Mouse (Mus musculus) c-Kit-positive CD71-positive TER-119-negative erythroid progenitor cells, embryonic 14.5 days (primary cell): ENCODE results near the gene Lpar4.

ENCODE experiments used
- DNase-seq: peaks from one replicate; pipeline ENCODE4 v3.0.0-alpha.2; 2013; ENCODE audit warnings: low read depth

Lpar4 gene

DNA sequence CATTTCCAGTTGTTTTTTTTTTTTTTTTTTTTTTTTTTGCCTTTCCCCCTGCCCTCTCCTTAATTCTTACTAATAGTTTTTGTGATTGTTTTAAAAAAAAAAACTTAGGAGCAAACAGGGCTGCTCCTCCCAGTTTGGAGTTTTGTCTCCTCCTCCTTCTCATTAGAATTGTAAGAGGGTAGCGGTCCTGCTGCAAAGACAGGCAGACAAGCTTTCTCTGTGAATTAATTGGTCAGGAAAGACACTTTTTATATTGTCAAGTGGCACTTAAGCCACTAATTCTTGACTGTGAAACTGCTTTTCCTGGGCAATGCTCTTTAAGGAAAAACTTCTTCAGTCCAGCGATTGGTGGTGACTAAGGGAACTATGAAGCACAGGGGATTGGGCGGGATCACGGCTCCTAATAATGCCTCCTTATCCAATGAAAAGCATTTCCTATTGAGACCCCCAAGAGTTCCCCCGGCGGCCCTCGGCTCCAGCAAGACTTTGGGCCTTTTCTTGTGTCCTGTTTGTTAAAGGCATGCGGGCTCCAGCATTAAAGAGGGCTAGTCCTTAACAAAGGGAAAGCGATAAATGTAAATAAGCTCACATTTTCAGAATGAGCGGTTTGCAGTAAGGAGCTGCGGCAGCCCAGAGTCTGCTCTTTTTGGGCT is at the start of gene Lpar4:
Gene Lpar4, plus strand, starts transcription at position 451 of the 653 bp plus-strand sequence.
- DNase-seq = no peak

- DNase-seq = no peak
Measured at GRCm38 (mm10) chrX:106871426-106871825, 49.0 kb upstream of the Lpar4 start.

- DNase-seq = no peak
Measured at GRCm38 (mm10) chrX:106871894-106872293, 48.5 kb upstream of the Lpar4 start.

DNA sequence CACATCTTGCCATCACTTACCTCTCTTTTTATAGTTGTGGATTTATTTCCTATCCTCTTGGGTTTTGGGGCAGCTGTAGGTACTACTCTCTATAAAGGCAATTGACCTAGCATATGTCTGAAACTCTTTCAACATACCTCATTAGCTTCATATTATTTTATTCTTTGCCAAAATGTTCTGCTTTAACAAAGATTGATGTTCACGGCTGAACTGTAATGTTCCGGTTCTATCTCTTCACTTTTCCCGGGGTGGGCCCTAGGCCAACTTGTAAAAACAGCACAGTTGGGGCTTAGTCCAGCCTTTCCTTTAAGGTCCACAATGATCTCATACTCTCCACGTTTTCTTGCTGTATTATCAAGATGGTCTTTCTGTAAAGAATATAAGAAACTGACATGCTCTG is 48.1 kb upstream of the Lpar4 start:
- no peak for DNase-seq

- no peak for DNase-seq
Measured at GRCm38 (mm10) chrX:106897707-106898275, 22.6 kb upstream of the Lpar4 start.

DNA sequence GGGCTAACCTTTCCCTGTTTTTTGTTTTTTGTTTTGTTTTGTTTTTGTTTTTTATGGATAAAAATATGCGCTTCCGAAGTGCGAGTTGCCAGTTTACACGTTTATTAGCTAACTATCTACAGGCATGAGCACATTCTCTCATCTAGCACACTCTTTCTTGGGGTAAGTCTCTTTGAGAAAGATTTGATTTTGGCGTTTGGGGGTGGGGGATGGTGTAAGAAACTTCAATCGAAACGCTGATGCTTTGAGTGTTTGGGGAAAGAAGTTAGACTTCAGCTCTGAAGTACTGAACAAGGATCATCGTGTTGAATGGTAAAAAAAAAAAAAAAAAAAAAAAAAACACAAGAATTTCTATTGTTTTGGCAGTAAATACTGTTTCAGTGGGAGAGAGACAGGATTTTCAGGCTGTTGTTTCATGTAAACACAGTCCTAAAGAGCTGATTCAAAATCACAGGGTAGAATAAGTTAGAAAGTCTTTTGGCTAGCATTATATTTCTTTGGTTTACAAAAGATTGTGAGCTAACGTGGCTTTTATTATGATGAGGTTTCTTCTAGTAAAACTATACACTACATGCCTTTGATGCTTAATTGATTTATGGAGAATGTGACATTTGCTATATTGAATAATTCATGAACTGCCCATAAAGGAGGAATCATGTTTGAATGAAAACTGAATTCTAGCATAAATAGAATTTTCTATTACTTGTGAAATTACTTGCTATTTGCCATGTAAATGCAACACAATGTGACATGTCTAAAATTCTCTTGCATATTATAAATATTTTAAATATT is 599 bp downstream of the Lpar4 start:
- no peak for DNase-seq

- DNase-seq = no peak
Measured at GRCm38 (mm10) chrX:106924572-106924971, 4.1 kb downstream of the Lpar4 start.

- no peak for DNase-seq
Measured at GRCm38 (mm10) chrX:106939326-106939725, 18.9 kb downstream of the Lpar4 start.

- no peak for DNase-seq
Measured at GRCm38 (mm10) chrX:106950558-106950957, 30.1 kb downstream of the Lpar4 start.

GRCm38 (mm10) chrX:106951016-106951415 is 30.6 kb downstream of the Lpar4 start:
- DNase-seq = no peak

GRCm38 (mm10) chrX:106953840-106954239 is 33.4 kb downstream of the Lpar4 start:
- no peak for DNase-seq

DNA sequence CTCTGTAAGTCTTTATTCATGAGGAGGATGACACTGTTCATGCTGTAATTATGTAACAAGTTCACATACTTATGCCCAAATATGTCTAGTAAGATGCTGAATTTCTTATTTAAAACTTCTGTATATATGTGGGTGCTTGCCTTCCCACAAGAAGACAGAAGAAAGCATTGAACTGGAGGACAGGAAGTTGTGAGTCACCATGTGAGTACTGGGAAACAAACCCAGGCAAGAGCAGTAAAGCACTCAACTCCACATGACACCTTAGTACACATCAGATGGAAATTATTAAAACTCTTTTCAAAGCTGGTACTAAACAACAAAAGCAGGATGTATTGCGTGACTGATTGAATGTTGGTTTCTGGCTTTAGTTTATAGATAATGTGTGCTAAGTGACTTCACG is 41.8 kb downstream of the Lpar4 start:
- no peak for DNase-seq

DNA sequence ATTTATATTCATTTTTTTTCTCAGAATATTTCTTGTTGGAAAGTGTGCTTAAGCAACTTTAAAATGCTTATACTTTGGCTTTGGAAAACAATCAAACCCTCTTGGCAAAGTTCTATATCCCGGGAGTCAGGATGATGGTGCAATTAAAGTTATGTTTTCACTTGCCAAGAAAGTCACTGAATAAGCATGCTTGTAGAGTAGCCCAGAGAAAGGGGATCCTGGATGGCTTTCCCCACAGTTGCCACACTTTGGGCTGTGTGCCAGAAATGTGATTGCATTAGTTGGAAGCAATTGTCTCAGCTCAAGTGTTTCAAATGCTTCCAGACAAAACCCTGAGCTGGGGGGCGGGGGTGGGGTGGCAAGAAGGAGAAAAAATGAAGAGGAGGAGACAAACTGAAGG is 43.9 kb downstream of the Lpar4 start:
- no peak for DNase-seq
